Mouse (Mus musculus) midbrain, embryonic 16.5 days (tissue): ENCODE results near the gene Scarf1. TPM values are rescaled to one million over a fixed set of nuclear protein-coding genes. Genes with fewer than 3 reads are reported as not detected.
"Not testable (repeated sequence)": the region's sequence is repeated elsewhere in the genome, so short reads cannot be mapped to it uniquely, and the experiment has no call there.

Experiments
- ATAC-seq: fragments of 200-750 bp; cut with Nextera tagmentation; 2 replicates; pipeline ENCODE4 v1.8.0; 2017; ENCODE audit warnings: moderate TSS enrichment
- H3K27ac ChIP-seq: fragments of 300-500 bp; sonication (generic); 2 replicates; pipeline ENCODE4 v1.5.1; 2014; ENCODE audit warnings: mild to moderate bottlenecking, low read length, mixed read lengths
- H3K27me3 ChIP-seq: fragments of 300-500 bp; sonication (generic); 2 replicates; pipeline ENCODE4 v1.6.1; 2014; ENCODE audit warnings: low read depth, low read length, mixed read lengths; ENCODE audit not compliant: control insufficient read depth, insufficient read depth
- H3K36me3 ChIP-seq: fragments of 300-500 bp; sonication (generic); 2 replicates; pipeline ENCODE4 v1.6.1; 2014; ENCODE audit warnings: mild to moderate bottlenecking, low read length, moderate library complexity, mixed read lengths; ENCODE audit not compliant: control insufficient read depth, insufficient read depth
- H3K4me1 ChIP-seq: fragments of 300-500 bp; sonication (generic); 2 replicates; pipeline ENCODE4 v1.6.1; 2014; ENCODE audit warnings: mild to moderate bottlenecking, low read length, mixed read lengths; ENCODE audit not compliant: control insufficient read depth, insufficient read depth
- H3K4me2 ChIP-seq: fragments of 300-500 bp; sonication (generic); 2 replicates; pipeline ENCODE4 v1.6.1; 2014; ENCODE audit warnings: mild to moderate bottlenecking, low read length, mixed read lengths
- H3K4me3 ChIP-seq: fragments of 300-500 bp; sonication (generic); 2 replicates; pipeline ENCODE4 v1.5.1; 2014; ENCODE audit warnings: low read depth, mild to moderate bottlenecking, low read length, moderate library complexity, mixed read lengths
- H3K9ac ChIP-seq: fragments of 300-500 bp; sonication (generic); 2 replicates; pipeline ENCODE4 v1.6.1; 2014; ENCODE audit warnings: low read depth, low read length, mixed read lengths
- H3K9me3 ChIP-seq: fragments of 300-500 bp; sonication (generic); replicated peaks from 2 replicates; pipeline ENCODE4 v1.6.1; 2014; ENCODE audit warnings: mild to moderate bottlenecking, low read length, mixed read lengths; ENCODE audit not compliant: control insufficient read depth, poor library complexity, severe bottlenecking
- WGBS: fragments of 180-500 bp; shearing (Covaris S2); extraction: QIAGEN DNeasy Blood & Tissue Kit; methylation state at CpG from one replicate; pipeline ENCODE4 v1.1.7; 2014; 5-methylcytosine and 5-hydroxymethylcytosine counted together
- polyA plus RNA-seq: library from polyadenylated mRNA; unstranded; fragments of >200 nt; fragmentation: Nextera tagmentation; extraction: Ambion mirVana; gene quantifications from 2 replicates; pipeline ENCODE4 v1.2.1, GENCODE M21; 2015

Gene Scarf1
- polyA plus RNA-seq, 1 experiment from 2014 or later: 3.4 TPM

GRCm38 (mm10) chr11:75556006-75556405 lies 42.7 kb downstream of the Scarf1 start:
- not testable (repeated sequence) for H3K27ac ChIP-seq, H3K4me3 ChIP-seq, H3K9ac ChIP-seq, H3K9me3 ChIP-seq, H3K36me3 ChIP-seq, H3K27me3 ChIP-seq, H3K4me2 ChIP-seq, ATAC-seq, H3K4me1 ChIP-seq
- 95% methylated on average over 6 of the region's 6 CpGs for WGBS

DNA sequence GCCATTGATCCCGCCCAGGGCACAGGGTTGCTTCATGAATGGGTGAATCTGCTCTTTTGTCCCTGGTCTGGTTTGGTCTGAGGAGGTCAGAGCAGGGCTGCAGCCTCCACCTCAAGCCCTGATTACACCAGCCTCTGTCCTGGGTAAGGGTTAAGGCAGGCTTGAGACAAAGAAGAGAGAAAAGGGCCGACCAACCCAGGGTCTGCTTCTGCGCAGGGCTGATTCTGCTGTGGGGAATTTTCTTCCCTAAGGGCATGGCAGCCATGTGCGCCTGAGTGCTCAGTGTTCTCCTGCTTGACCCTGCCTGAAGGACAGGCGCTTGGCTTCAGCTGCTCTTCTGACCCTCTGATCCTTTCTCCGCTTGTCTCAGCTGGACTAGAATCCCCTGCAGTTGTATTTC lies 43.8 kb downstream of the Scarf1 start:
- Histone ChIP-seq H3K4me2 (no peak overlapping the region), H3K4me3 (no peak overlapping the region), H3K9ac (no peak overlapping the region), H3K9me3 (no peaks in the 10 kb centered on the region), H3K27ac (no peak overlapping the region), H3K36me3 (peaks cover 11% of the 10 kb centered on the region), H3K27me3 (no peaks in the 10 kb centered on the region), H3K4me1 (no peaks in the 10 kb centered on the region)
- whole genome bisulfite sequencing: 81% methylated on average over 6 of the region's 6 CpGs
- no peak for ATAC-seq

DNA sequence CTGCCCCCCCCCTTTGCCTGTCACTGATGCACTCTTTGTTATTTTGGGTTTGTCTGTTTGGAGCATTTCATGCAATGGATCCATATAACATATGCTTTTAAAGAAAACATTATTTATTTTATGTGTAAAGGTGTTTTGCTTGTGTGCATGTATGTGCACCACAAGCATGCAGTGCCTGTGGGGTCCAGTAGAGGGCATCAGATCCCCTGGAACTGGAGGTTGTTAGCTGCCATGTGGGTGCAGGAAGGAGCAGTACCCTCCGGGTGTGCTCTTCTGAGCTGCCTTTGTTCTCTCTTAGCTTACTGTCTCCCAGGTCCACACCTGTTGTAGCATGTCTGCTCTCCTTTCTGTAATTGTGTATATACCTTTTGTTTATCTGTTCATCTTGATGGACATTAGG lies 44.8 kb downstream of the Scarf1 start:
- no peak for ATAC-seq
- H3K4me1 ChIP-seq: no peaks in the 10 kb centered on the region
- H3K27ac ChIP-seq: no peak overlapping the region
- no peak overlapping the region for H3K4me3 ChIP-seq
- 91% methylated on average over 1 of the region's 1 CpGs for WGBS
- H3K4me2 ChIP-seq: no peak overlapping the region
- H3K36me3 ChIP-seq: peaks cover 15% of the 10 kb centered on the region
- no peak overlapping the region for H3K9ac ChIP-seq
- H3K9me3 ChIP-seq: no peaks in the 10 kb centered on the region
- H3K27me3 ChIP-seq: no peaks in the 10 kb centered on the region

- Histone ChIP-seq H3K36me3 (peaks cover 20% of the 10 kb centered on the region), H3K27me3 (no peaks in the 10 kb centered on the region), H3K9me3 (no peaks in the 10 kb centered on the region), H3K4me2 (no peak overlapping the region), H3K9ac (no peak overlapping the region), H3K27ac (no peak overlapping the region), H3K4me3 (no peak overlapping the region), H3K4me1 (no peaks in the 10 kb centered on the region)
- 90% methylated on average over 8 of the region's 8 CpGs for WGBS
- no peak for ATAC-seq
These were observed 46.6 kb downstream of the Scarf1 start for GRCm38 (mm10) chr11:75559870-75560504.

DNA sequence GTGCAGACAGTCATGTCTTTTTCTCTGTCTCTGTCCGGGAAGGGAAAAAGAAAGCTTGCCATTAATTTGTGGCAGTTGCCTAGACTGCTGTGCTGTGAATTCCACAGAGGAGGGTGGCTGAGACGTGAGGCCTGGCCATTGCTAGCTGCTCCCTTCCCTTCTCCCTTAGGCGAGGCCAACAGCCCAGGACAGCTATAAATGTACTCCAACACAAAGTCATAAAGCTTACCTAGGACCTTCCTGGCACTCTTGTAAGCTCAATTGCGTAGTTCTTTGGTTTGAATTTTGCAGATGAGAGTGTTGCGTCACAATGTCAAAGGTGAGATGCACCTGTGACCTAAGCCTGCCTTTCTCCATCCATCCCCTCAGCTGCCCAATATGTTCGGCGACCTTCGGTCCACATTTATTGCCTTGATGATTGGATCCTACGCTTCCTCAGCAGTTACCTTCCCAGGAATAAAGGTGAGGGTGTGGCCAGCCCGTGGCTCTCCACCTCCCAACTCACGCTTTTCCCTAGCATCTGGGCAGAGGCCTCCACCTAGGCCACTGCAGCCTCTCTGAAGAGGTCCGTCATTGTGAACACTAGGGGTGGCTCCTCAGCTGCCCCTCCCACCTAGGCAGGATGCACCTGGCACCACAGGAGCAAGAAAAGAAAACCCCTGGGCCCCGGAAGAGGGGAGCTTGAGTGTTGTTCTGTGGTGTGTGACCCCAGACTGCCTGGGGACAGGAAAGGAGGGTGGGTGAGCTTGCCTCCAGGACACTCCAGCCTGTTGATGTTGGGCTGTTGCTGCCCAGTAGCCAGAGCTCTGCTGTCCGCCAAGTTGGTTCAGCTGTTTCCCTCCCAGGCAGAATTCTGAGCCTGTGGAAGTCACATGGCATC lies 47.4 kb downstream of the Scarf1 start:
- 84% methylated on average over 14 of the region's 14 CpGs for WGBS
- Histone ChIP-seq H3K9me3 (no peaks in the 10 kb centered on the region), H3K36me3 (peaks cover 20% of the 10 kb centered on the region), H3K27me3 (no peaks in the 10 kb centered on the region), H3K4me3 (no peak overlapping the region), H3K4me1 (no peaks in the 10 kb centered on the region), H3K27ac (no peak overlapping the region), H3K9ac (no peak overlapping the region), H3K4me2 (no peak overlapping the region)
- ATAC-seq: no peak

GRCm38 (mm10) chr11:75561410-75561791 lies 48.1 kb downstream of the Scarf1 start:
- WGBS: 76% methylated on average over 5 of the region's 5 CpGs
- peaks cover 20% of the 10 kb centered on the region for H3K36me3 ChIP-seq
- no peak overlapping the region for H3K4me3 ChIP-seq
- no peak for ATAC-seq
- H3K9ac ChIP-seq: no peak overlapping the region
- no peaks in the 10 kb centered on the region for H3K9me3 ChIP-seq
- no peaks in the 10 kb centered on the region for H3K27me3 ChIP-seq
- H3K4me2 ChIP-seq: no peak overlapping the region
- H3K27ac ChIP-seq: no peak overlapping the region
- no peaks in the 10 kb centered on the region for H3K4me1 ChIP-seq

- H3K36me3 ChIP-seq: peaks cover 21% of the 10 kb centered on the region
- ATAC-seq: no peak
- no peak overlapping the region for H3K27ac ChIP-seq
- WGBS: 85% methylated on average over 8 of the region's 8 CpGs
- no peaks in the 10 kb centered on the region for H3K9me3 ChIP-seq
- H3K4me3 ChIP-seq: no peak overlapping the region
- no peaks in the 10 kb centered on the region for H3K4me1 ChIP-seq
- no peaks in the 10 kb centered on the region for H3K27me3 ChIP-seq
- no peak overlapping the region for H3K9ac ChIP-seq
- no peak overlapping the region for H3K4me2 ChIP-seq
These were observed 49.5 kb downstream of the Scarf1 start for GRCm38 (mm10) chr11:75562840-75563239.

DNA sequence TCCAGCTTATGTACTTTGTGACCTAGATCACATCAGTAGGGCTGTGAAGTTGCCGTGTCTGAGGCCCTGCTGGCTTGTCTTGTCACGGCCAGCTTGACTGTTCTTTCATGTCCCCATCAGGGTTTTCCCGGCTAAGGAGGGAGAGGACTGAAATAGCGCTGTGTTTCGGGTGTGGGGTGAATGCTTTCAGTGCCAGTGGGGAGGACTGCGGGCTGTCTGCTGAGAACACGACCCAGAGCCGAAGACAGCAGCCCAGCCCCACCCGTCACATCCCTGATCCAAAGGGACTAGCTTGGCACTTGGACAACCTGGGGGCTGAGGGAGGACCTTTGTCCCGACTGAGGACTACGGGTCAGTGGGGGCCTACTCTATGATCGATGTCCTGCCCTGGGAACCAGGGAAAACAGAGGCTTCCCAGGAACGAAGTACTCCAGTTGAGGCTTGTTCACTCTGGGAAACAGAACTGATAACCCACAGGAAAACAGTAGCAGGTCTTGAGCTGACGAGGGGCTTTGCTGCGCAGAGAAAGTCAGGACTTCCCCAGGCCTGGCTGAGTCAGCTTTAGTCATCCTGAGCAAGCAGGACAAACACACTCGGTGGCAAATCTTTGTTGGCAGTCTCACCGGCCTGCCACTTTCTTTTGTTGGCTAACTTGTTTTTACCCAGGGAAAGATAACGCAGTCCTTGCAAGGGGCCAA lies 50.7 kb downstream of the Scarf1 start:
- ATAC-seq: no peak
- Histone ChIP-seq H3K9ac (no peak overlapping the region), H3K4me2 (no peak overlapping the region), H3K9me3 (no peaks in the 10 kb centered on the region), H3K27ac (no peak overlapping the region), H3K4me1 (no peaks in the 10 kb centered on the region), H3K27me3 (no peaks in the 10 kb centered on the region), H3K4me3 (no peak overlapping the region), H3K36me3 (peaks cover 28% of the 10 kb centered on the region)
- 69% methylated on average over 18 of the region's 18 CpGs for WGBS

- Histone ChIP-seq H3K27me3 (no peaks in the 10 kb centered on the region), H3K27ac (no peak overlapping the region), H3K36me3 (peaks cover 30% of the 10 kb centered on the region), H3K4me3 (no peak overlapping the region), H3K4me1 (no peaks in the 10 kb centered on the region), H3K9me3 (no peaks in the 10 kb centered on the region), H3K4me2 (no peak overlapping the region), H3K9ac (no peak overlapping the region)
- no peak for ATAC-seq
- 80% methylated on average over 2 of the region's 2 CpGs for WGBS
These were observed 52.5 kb downstream of the Scarf1 start for GRCm38 (mm10) chr11:75565849-75566248.
